Mouse (Mus musculus) hematopoietic stem cell, adult 5-6 weeks (primary cell): ENCODE data around the gene Rfx3. TPM values are rescaled to one million over a fixed set of nuclear protein-coding genes. Genes with fewer than 3 reads are reported as not detected.

ENCODE experiments used
- ATAC-seq, 2 experiments: fragments of 125-278 bp in 1 of 2; replicated peaks in 1 of 2; 2 replicates each; pipeline ENCODE4 v1.8.0; 2016 to 2017; ENCODE audit warnings: inconsistent platforms in 2 of 2, mild to moderate bottlenecking in 2 of 2, moderate number of reproducible peaks in 2 of 2, low read depth in 1 of 2, moderate TSS enrichment in 1 of 2; ENCODE audit not compliant: low FRiP score in 2 of 2, poor library complexity in 2 of 2, severe bottlenecking in 2 of 2, insufficient read depth in 1 of 2, low TSS enrichment in 1 of 2
- total RNA-seq: library from RNA; stranded (forward); fragments of 172-1452, 232-1000 nt; gene quantifications from 2 replicates; pipeline ENCODE4 v1.2.3, GENCODE M21; 2017

The Rfx3 gene
- 9.4 and 11.1 TPM in 2 replicates for total RNA-seq

- ATAC-seq = peak; percentile 47 to 50
Measured at GRCm38 (mm10) chr19:28010471-28011395, at the start of gene Rfx3. Gene Rfx3 (minus strand): TSS chr19:28011166.

DNA sequence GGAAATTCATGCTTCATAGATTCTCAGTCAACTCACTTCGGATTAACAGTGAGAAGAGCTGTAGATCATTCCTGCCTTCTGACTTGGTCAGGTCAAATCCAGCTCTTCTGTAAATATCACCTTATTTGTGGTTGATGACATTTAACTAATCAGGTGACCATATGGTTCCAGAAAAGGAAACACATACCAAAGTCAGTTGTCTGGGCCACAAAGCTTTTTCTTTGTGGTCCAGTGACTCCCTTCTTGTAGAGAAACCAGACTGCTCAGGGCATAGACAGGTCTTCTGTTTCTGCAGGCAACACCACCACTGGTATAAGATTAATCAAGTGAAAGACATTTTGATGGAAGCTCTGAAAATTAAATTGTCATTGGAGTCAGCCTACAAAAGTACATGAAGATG is 41.1 kb upstream of the Rfx3 start:
- ATAC-seq = no peak

GRCm38 (mm10) chr19:28051571-28051970 is 40.6 kb upstream of the Rfx3 start:
- no peak for ATAC-seq

DNA sequence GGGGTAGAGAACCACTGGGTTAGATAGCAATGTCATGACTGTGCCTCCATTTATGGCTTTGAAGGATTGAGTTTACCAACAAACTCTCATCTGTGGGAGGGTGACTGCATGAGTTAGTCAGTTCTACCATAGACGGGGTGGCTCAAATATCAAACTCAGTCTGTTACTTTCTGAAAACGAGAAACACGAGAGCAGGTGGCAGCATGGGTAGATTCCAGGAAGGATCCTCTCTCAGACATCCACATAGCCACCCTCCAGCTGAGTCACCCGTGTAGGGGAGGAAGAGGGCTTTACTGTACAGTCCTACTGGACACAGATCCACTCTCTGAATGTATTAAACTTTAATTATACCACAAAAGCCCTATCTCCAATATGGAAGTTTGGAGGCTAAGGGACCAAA is 38.3 kb upstream of the Rfx3 start:
- ATAC-seq = no peak

GRCm38 (mm10) chr19:28046806-28047205 is 35.8 kb upstream of the Rfx3 start:
- ATAC-seq = no peak

- ATAC-seq = no peak
Measured at GRCm38 (mm10) chr19:28044950-28045349, 34.0 kb upstream of the Rfx3 start.

GRCm38 (mm10) chr19:28011718-28012499 is 943 bp upstream of the Rfx3 start:
- peak; percentile 18 to 57; a peak in 3 of 4 replicates for ATAC-seq

DNA sequence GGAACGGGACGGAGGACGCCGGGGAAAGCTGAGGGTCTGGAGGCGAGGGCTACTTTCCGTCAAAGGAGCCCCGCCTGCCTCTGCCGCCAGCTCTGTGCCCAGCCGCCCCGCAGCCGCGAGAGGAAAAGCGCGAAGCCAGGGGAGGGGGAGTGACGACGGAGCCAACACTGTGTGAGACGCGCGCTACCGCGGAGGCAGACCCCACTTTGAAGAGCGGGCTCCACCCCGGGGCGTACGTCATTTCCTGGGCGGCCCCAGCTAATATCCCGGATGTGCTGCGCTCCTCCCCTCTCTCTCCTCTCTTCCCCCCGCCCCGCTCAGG is 391 bp upstream of the Rfx3 start:
- ATAC-seq = peak; percentile 90 to 96

- no peak for ATAC-seq
Measured at GRCm38 (mm10) chr19:28009587-28010281, 1.2 kb downstream of the Rfx3 start.

- ATAC-seq = no peak
Measured at GRCm38 (mm10) chr19:28004190-28004589, 6.8 kb downstream of the Rfx3 start.

DNA sequence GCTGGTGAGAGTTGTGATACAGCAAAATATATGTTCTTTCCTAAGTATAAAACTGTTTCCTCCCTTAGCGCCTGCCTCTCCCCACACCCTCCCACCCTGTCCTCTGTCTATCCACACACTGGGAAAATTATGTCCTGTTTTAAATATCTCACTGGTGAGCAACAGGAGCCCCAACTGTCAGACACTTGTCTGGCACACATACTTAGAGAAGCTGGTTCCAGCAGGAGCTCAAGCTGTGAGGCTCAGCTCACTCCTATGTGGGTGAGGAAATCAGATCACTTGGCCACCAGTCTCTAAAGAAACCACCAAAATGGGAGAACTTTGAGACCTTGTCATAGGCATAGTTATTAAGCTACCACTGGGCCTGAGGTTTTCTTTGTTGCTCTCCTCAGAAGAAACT is 7.5 kb downstream of the Rfx3 start:
- no peak for ATAC-seq

DNA sequence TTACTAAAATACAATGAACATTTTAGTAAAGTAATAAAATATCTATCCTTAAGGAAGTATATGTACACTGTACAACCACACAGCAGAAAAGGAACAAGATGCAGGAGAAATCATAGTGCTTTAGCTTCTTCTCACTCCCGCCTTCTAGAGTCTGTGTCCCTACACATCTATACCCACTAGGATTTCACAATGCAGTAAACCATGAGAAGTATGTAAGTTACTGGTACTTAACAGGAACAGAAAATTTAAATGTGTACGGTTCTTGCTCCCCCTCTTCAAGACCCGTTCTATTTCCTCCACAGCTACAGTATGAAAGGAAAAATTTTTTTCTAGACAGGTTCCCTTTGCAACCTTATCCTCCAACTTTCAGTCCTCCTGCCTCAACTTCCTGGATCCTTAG is 8.3 kb downstream of the Rfx3 start:
- no peak for ATAC-seq

GRCm38 (mm10) chr19:27992800-27993199 is 18.2 kb downstream of the Rfx3 start:
- ATAC-seq = no peak

- no peak for ATAC-seq
Measured at GRCm38 (mm10) chr19:27988746-27989145, 22.2 kb downstream of the Rfx3 start.

GRCm38 (mm10) chr19:27967590-27967989 is 43.4 kb downstream of the Rfx3 start:
- ATAC-seq = peak in 1 of 2 experiments; percentile 22; a peak in 1 of 4 replicates

DNA sequence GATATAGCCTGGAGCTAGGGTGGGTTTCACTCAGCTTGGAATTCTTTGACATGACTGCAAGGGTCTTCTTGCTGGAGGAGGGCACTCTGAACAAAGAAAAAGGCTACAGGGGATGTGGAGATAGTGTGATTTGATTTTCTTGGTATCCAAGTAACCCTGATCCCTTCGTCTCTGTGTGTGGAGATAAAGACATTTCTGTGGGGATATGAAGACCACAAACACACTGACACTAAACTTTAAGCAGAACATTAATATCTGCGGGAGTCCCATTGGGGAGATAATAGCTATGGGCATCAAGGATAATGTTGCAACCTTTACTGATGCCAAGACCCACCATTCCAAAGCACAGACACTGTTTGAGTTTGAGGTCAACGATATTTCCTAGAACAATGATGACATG is 49.7 kb downstream of the Rfx3 start:
- no peak for ATAC-seq

GRCm38 (mm10) chr19:27935453-27935852 is 75.5 kb downstream of the Rfx3 start:
- ATAC-seq = no peak

DNA sequence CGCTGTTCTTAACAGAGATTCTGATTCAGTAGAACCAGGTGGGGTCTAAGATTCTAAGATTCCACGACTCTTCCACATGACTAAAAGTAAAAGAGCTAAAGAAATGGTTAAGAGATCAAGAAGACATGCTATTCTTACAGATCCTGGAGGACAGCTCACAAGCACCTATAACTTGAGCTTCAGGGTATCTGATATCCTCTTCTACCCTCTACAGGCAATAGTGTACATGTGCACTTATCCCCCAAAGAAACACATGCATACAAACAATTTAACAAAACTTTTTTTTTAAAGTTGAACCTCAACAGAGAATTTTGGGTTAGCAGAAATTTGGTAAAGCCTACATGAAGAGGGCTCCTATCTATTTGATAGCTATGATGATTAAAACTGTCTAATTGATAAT is 79.8 kb downstream of the Rfx3 start:
- no peak for ATAC-seq
